Mouse (Mus musculus) heart, postnatal 14 days (tissue): Measurements from ENCODE around the gene A930018P22Rik. TPM values are rescaled to one million over a fixed set of nuclear protein-coding genes. Genes with fewer than 3 reads are reported as not detected.

Experiments
- DNase-seq, 2 experiments: peaks; one replicate each; pipeline ENCODE4 v3.0.0; 2021 to 2022
- intact Hi-C: fragments of 180-260 bp; cut with DNase I; formaldehyde crosslinking; loops from one replicate; pipeline ENCODE4 v1.15.1; 2025
- total RNA-seq, 2 experiments: library from RNA; stranded (reverse); gene quantifications; 2 replicates each; pipeline ENCODE4 v1.2.3; 2021

Gene A930018P22Rik
- total RNA-seq, 2 experiments from 2014 or later, result 0.48 to 0.63 TPM

DNA sequence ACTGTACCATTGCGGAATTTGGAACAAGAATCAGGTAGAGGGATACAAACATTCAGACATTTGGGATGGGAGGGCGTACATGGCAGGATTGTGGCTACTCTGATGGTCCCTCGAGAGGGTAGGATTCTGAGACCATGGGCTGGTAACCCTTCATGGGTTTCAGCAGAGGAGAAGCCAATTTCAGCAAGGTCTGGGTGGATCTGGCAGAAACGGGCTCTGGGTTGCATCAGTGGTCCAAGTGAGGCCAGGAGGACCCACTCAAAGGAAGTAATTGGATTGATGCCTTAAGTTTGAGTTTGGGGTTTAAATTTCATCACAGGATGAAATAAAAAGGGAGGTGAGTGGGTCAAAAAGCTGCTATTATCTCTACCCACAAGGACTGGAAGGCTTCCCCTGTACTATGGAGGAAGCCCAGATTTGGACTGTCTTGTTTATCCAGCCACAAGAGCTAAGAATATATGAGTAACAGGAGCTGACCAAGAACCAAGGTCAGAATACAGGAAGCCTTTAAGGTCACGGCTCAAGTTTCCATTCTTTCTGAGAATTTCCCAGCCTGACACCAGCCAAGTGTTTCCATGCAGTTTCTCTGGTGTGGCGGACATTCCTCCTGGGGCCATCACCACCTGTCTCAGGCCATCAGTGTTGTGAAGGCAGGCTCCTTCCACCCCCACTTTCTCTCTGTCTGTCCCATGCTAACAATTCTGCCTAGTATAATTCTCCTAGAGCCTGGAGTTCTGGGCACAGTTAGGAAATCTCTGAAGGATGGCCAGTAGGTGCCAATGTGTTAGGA is 28.2 kb downstream of the A930018P22Rik start:
- intact Hi-C loops, result no loop called here
- DNase-seq, result no peak

- DNase-seq, result no peak
- intact Hi-C loops, result no loop called here
These were observed 30.8 kb downstream of the A930018P22Rik start for GRCm38 (mm10) chr2:104153345-104153744.

- intact Hi-C loops, result no loop called here
- DNase-seq, result no peak
These were observed 31.3 kb downstream of the A930018P22Rik start for GRCm38 (mm10) chr2:104153876-104154275.

DNA sequence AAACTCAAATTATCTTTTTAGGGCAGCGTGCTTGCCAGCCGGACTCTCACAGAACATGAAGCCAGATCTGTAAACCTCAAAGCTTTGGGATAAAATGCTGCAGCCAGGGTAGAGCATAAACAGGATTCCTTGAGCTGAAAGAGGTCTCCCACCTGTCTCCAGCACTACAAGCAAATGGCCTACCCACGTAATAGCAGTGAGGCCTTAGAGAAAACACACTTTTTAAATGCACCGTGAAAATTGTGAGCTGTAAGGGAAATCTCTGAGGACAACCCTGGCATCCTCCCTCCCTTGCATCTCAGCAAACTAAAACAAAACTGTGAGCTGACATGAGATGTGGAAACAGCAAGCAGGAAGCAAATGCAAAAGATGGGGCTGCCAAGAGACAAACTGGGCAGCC is 35.3 kb downstream of the A930018P22Rik start:
- no peak for DNase-seq
- intact Hi-C loops, result no loop called here

- intact Hi-C loops, result no loop called here
- DNase-seq, result no peak
These were observed 40.8 kb downstream of the A930018P22Rik start for GRCm38 (mm10) chr2:104163418-104163817.

DNA sequence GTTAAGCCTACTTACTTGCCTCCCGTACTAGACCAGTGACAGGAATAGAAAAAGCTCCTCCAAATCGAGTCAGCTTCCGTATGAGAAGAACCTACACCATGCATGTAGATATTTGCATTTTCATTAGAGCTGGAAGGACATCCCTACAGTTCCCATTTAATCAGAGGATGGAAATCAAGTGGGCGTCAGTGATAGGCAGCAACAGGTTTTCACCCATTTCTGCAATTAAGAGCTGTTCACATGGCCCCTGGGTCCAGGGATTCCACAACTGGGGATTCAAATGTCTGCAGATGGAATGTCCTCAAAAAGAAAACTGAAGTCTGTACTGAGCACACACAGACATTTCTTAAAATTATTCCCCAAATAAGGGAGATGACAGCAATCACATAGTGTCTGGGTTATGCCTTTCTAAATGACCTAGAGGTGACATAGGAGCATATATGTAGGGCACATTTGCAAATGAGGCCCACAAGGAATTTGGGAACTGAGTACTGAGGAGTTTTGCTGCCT is 41.5 kb downstream of the A930018P22Rik start:
- no peak for DNase-seq
- intact Hi-C loops, result no loop called here

- intact Hi-C loops, result no loop called here
- no peak for DNase-seq
These were observed 43.1 kb downstream of the A930018P22Rik start for GRCm38 (mm10) chr2:104165631-104166030.

- intact Hi-C loops, result no loop called here
- no peak for DNase-seq
These were observed 45.2 kb downstream of the A930018P22Rik start for GRCm38 (mm10) chr2:104167765-104168164.

DNA sequence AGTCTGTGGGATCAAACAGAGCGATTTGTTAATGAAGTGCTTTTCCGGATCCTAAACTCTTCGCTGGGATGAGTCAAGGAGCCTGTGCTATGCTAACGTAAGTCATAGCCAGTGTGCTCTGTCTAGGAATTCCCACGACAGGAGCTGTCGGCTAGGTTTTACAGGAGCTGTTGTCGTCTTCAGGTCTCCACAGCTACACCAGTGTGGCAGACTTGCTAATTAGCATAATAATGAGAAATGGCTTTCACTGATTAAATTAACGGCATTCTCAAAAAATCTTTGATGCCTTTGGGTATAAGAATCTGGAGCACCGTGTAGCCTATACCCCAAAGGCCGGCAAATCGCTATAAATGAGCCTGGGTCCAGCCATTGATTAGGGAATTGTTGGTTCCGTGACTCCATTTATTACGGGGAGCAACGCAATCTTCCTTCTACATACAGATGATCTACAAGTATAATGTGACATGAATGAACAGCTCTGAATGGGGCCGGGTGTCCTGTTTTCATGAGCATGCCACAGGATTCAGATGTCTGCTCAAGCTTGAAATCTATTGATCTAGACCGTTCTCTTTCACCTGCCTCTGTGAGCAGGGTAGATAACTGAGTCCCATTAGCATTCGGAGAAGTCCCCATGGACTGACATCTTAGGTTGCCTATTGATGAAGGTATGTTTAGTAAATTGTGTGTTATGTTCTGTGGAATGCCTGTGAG is 45.8 kb downstream of the A930018P22Rik start:
- intact Hi-C loops, result no loop called here
- DNase-seq, result no peak

- intact Hi-C loops, result no loop called here
- no peak for DNase-seq
These were observed 50.3 kb downstream of the A930018P22Rik start for GRCm38 (mm10) chr2:104172695-104173348.

DNA sequence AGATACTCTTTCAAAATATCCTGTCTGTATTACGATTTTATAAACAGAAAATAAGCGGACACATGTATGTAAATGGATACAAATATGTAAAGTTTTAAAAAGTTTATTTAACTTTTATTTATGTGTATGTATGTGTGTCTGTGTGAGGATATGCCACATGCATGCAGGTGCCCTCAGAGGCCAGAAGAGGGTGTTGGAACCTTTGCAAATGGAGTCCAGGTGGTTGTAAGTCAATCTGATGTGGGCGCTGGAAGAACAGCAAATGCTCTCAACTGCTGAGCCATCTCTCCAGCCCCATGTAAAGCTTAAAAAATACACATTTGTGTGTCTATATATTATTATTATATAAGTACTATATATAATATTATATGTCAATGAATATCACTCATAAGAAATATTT is 50.9 kb downstream of the A930018P22Rik start:
- intact Hi-C loops, result no loop called here
- DNase-seq, result no peak

Other genes starting within 250 kb of the A930018P22Rik start
- 10 to 100 TPM; 16.9 to 22.2 TPM for gene Lmo2, start 164.8 kb upstream of the A930018P22Rik start, total RNA-seq
- gene Fbxo3, start 95.0 kb upstream of the A930018P22Rik start, total RNA-seq, result 10 to 100 TPM; 54.1 to 55.5 TPM
- gene 4931422A03Rik, start 94.4 kb upstream of the A930018P22Rik start, total RNA-seq, result not detected
- gene Gm10912, start 56.9 kb upstream of the A930018P22Rik start, total RNA-seq, result under 1 TPM; 0.17 to 0.34 TPM
- gene Gm10799, start 54.2 kb upstream of the A930018P22Rik start, total RNA-seq, result not detected
- 1 to 10 TPM; 1.7 to 2.7 TPM for gene Cd59b, start 52.9 kb upstream of the A930018P22Rik start, total RNA-seq
- gene Cd59a, start 27.0 kb upstream of the A930018P22Rik start, total RNA-seq, result 10 to 100 TPM; 42.6 to 52.3 TPM